Mouse (Mus musculus) stomach, embryonic 15.5 days (tissue): ENCODE measurements around the gene Naip5. TPM values are rescaled to one million over a fixed set of nuclear protein-coding genes. Genes with fewer than 3 reads are reported as not detected.
"Not testable (repeated sequence)": the region's sequence is repeated elsewhere in the genome, so short reads cannot be mapped to it uniquely, and the experiment has no call there.

Source experiments
- ATAC-seq: fragments of 200-750 bp; cut with Nextera tagmentation; 2 replicates; pipeline ENCODE4 v1.8.0; 2017; ENCODE audit warnings: low read depth, moderate number of reproducible peaks, moderate TSS enrichment; ENCODE audit not compliant: insufficient read depth, low FRiP score
- H3K27ac ChIP-seq: fragments of 300-500 bp; sonication (generic); 2 replicates; pipeline ENCODE4 v1.5.1; 2015; ENCODE audit warnings: mild to moderate bottlenecking, inconsistent platforms
- H3K27me3 ChIP-seq: fragments of 300-500 bp; sonication (generic); replicated peaks from 2 replicates; pipeline ENCODE4 v1.6.1; 2015; ENCODE audit warnings: inconsistent platforms
- H3K36me3 ChIP-seq: fragments of 300-500 bp; sonication (generic); 2 replicates; pipeline ENCODE4 v1.6.1; 2015; ENCODE audit warnings: inconsistent platforms
- H3K4me1 ChIP-seq: fragments of 300-500 bp; sonication (generic); 2 replicates; pipeline ENCODE4 v1.6.1; 2015; ENCODE audit warnings: inconsistent platforms
- H3K4me2 ChIP-seq: fragments of 300-500 bp; sonication (generic); 2 replicates; pipeline ENCODE4 v1.6.1; 2015; ENCODE audit warnings: mild to moderate bottlenecking, inconsistent platforms
- H3K4me3 ChIP-seq: fragments of 300-500 bp; sonication (generic); replicated peaks from 2 replicates; pipeline ENCODE4 v1.5.1; 2015; ENCODE audit warnings: inconsistent platforms
- H3K9ac ChIP-seq: fragments of 300-500 bp; sonication (generic); 2 replicates; pipeline ENCODE4 v1.6.1; 2015; ENCODE audit warnings: inconsistent platforms
- H3K9me3 ChIP-seq: fragments of 300-500 bp; sonication (generic); 2 replicates; pipeline ENCODE4 v1.6.1; 2016; ENCODE audit warnings: inconsistent platforms
- WGBS: fragments of 180-500 bp; shearing (Covaris S2); methylation state at CpG from one replicate; pipeline ENCODE4 v1.1.7; 2015; 5-methylcytosine and 5-hydroxymethylcytosine counted together
- polyA plus RNA-seq: library from polyadenylated mRNA; unstranded; fragments of >200 nt; fragmentation: Nextera tagmentation; extraction: Ambion mirVana; gene quantifications from 2 replicates; pipeline ENCODE4 v1.2.1, GENCODE M21; 2015

Naip5 gene
- 2.1 and 2.2 TPM in 2 replicates for polyA plus RNA-seq

GRCm38 (mm10) chr13:100246223-100246622 lies at the start of gene Naip5:
Gene Naip5 (minus strand): TSS chr13:100246323.
- H3K9me3 ChIP-seq, H3K9ac ChIP-seq, H3K27ac ChIP-seq, ATAC-seq, H3K4me2 ChIP-seq, H3K4me1 ChIP-seq, H3K36me3 ChIP-seq, H3K27me3 ChIP-seq, H3K4me3 ChIP-seq: not testable (repeated sequence)
- 83% methylated on average over 4 of the region's 4 CpGs for WGBS

- no peak for ATAC-seq
- Histone ChIP-seq H3K36me3 (no peaks in the 10 kb centered on the region), H3K4me1 (no peaks in the 10 kb centered on the region), H3K9ac (no peak overlapping the region), H3K9me3 (no peaks in the 10 kb centered on the region), H3K27ac (no peak overlapping the region), H3K27me3 (no peaks in the 10 kb centered on the region), H3K4me2 (no peak overlapping the region), H3K4me3 (no peak overlapping the region)
- 79% methylated on average over 1 of the region's 1 CpGs for WGBS
Observed at GRCm38 (mm10) chr13:100284611-100285010, 38.5 kb upstream of the Naip5 start.

- WGBS = no CpG with 5 or more reads among the region's 1 CpGs
- H3K4me1 ChIP-seq, H3K4me2 ChIP-seq: not testable (repeated sequence)
Observed at GRCm38 (mm10) chr13:100271474-100272132, 25.5 kb upstream of the Naip5 start.

GRCm38 (mm10) chr13:100256996-100257395 lies 10.9 kb upstream of the Naip5 start:
- H3K27ac ChIP-seq, H3K9me3 ChIP-seq, H3K9ac ChIP-seq, H3K4me3 ChIP-seq, H3K27me3 ChIP-seq, ATAC-seq, H3K4me1 ChIP-seq, H3K36me3 ChIP-seq, H3K4me2 ChIP-seq: not testable (repeated sequence)
- 35% methylated on average over 2 of the region's 2 CpGs for WGBS

More at GRCm38 (mm10) chr13:100271474-100272132, 25.5 kb upstream of the Naip5 start:
- H3K27ac ChIP-seq, H3K9ac ChIP-seq, ATAC-seq, H3K36me3 ChIP-seq, H3K27me3 ChIP-seq, H3K4me3 ChIP-seq, H3K9me3 ChIP-seq: not testable (repeated sequence)

GRCm38 (mm10) chr13:100255925-100256324 lies 9.8 kb upstream of the Naip5 start:
- not testable (repeated sequence) for H3K9ac ChIP-seq, ATAC-seq, H3K4me2 ChIP-seq, H3K4me1 ChIP-seq, H3K27me3 ChIP-seq, H3K4me3 ChIP-seq, H3K9me3 ChIP-seq, H3K27ac ChIP-seq, H3K36me3 ChIP-seq
- 83% methylated on average over 6 of the region's 6 CpGs for WGBS

- not testable (repeated sequence) for H3K36me3 ChIP-seq, H3K9ac ChIP-seq, H3K4me2 ChIP-seq, H3K27me3 ChIP-seq, H3K4me1 ChIP-seq, H3K27ac ChIP-seq, ATAC-seq, H3K9me3 ChIP-seq, H3K4me3 ChIP-seq
- 78% methylated on average over 2 of the region's 2 CpGs for WGBS
Observed at GRCm38 (mm10) chr13:100251897-100252296, 5.8 kb upstream of the Naip5 start.

- not testable (repeated sequence) for H3K9ac ChIP-seq, H3K4me2 ChIP-seq
- 65% methylated on average over 5 of the region's 5 CpGs for WGBS
Observed at GRCm38 (mm10) chr13:100246896-100247519, 885 bp upstream of the Naip5 start.

GRCm38 (mm10) chr13:100243702-100244101 lies 2.4 kb downstream of the Naip5 start:
- Histone ChIP-seq H3K27ac (no peak overlapping the region), H3K27me3 (no peaks in the 10 kb centered on the region), H3K36me3 (no peaks in the 10 kb centered on the region), H3K9me3 (no peaks in the 10 kb centered on the region), H3K4me3 (no peak overlapping the region), H3K4me2 (no peak overlapping the region), H3K9ac (no peak overlapping the region), H3K4me1 (no peaks in the 10 kb centered on the region)
- no peak for ATAC-seq

More at GRCm38 (mm10) chr13:100246896-100247519, 885 bp upstream of the Naip5 start:
- H3K4me1 ChIP-seq, H3K27ac ChIP-seq, H3K4me3 ChIP-seq, ATAC-seq, H3K27me3 ChIP-seq, H3K9me3 ChIP-seq, H3K36me3 ChIP-seq: not testable (repeated sequence)

- not testable (repeated sequence) for H3K4me1 ChIP-seq, H3K4me3 ChIP-seq, H3K9ac ChIP-seq, H3K9me3 ChIP-seq, H3K36me3 ChIP-seq, H3K4me2 ChIP-seq, ATAC-seq, H3K27me3 ChIP-seq, H3K27ac ChIP-seq
- WGBS = 73% methylated on average over 1 of the region's 1 CpGs
Observed at GRCm38 (mm10) chr13:100213683-100214082, 32.4 kb downstream of the Naip5 start.

GRCm38 (mm10) chr13:100210540-100210939 lies 35.6 kb downstream of the Naip5 start:
- Histone ChIP-seq H3K4me2 (no peak overlapping the region), H3K27me3 (no peaks in the 10 kb centered on the region), H3K4me1 (no peaks in the 10 kb centered on the region), H3K27ac (no peak overlapping the region), H3K4me3 (no peak overlapping the region), H3K9me3 (no peaks in the 10 kb centered on the region), H3K36me3 (no peaks in the 10 kb centered on the region), H3K9ac (no peak overlapping the region)
- no peak for ATAC-seq
- WGBS = 27% methylated on average over 8 of the region's 8 CpGs

GRCm38 (mm10) chr13:100203319-100203718 lies 42.8 kb downstream of the Naip5 start:
- no peak overlapping the region for H3K4me3 ChIP-seq
- H3K27ac ChIP-seq = no peak overlapping the region
- no peak for ATAC-seq
- no peaks in the 10 kb centered on the region for H3K36me3 ChIP-seq
- no peaks in the 10 kb centered on the region for H3K9me3 ChIP-seq
- no peaks in the 10 kb centered on the region for H3K4me1 ChIP-seq
- no peak overlapping the region for H3K4me2 ChIP-seq
- H3K9ac ChIP-seq = no peak overlapping the region
- H3K27me3 ChIP-seq = no peaks in the 10 kb centered on the region
- 82% methylated on average over 1 of the region's 1 CpGs for WGBS

- H3K27ac ChIP-seq, H3K36me3 ChIP-seq, H3K4me2 ChIP-seq, H3K9ac ChIP-seq, H3K4me1 ChIP-seq, ATAC-seq, H3K27me3 ChIP-seq, H3K4me3 ChIP-seq, H3K9me3 ChIP-seq: not testable (repeated sequence)
- 55% methylated on average over 3 of the region's 3 CpGs for WGBS
Observed at GRCm38 (mm10) chr13:100201659-100202333, 44.3 kb downstream of the Naip5 start, which contains the start of gene Naip2. Gene Naip2 (minus strand): TSS chr13:100202092.
